Mouse (Mus musculus): ENCODE results near the gene Il1rapl2.
"Not testable (repeated sequence)": the region's sequence is repeated elsewhere in the genome, so short reads cannot be mapped to it uniquely, and the experiment has no call there.

Il1rapl2 gene

GRCm38 (mm10) chrX:138209480-138209879, 639.1 kb downstream of the Il1rapl2 start, which contains the start of gene Tex13a:
Gene Tex13a (minus strand): TSS chrX:138209580.
- no peak for DNase-seq

- DNase-seq = no peak
These were observed 664.2 kb downstream of the Il1rapl2 start for GRCm38 (mm10) chrX:138234626-138235025.

- DNase-seq = not testable (repeated sequence)
These were observed 778.3 kb downstream of the Il1rapl2 start for GRCm38 (mm10) chrX:138348736-138349135.

- DNase-seq = no peak
These were observed 863.4 kb downstream of the Il1rapl2 start for GRCm38 (mm10) chrX:138433794-138434193.

- no peak for DNase-seq
These were observed 867.5 kb downstream of the Il1rapl2 start for GRCm38 (mm10) chrX:138437939-138438338.

- DNase-seq = no peak
These were observed 879.4 kb downstream of the Il1rapl2 start for GRCm38 (mm10) chrX:138449856-138450255.

DNA sequence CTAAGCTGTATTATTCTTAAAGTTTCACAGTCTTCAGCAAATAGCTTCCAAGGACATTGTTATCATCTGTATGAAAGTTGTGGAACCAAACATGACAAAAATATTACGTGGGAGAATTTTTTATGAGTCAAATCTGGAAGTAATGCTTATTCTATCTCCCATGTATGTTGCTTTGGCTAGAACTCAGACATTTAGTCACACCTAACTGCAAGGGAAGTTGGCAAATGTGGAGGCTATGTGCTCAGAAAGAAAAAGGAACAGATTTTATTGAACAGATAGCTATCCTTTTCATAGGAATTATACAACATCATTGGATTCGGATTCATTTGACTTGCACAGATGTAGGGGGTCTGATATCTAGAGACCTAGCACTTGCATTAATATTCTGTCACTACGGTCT, 908.1 kb downstream of the Il1rapl2 start:
- DNase-seq = no peak

GRCm38 (mm10) chrX:138500510-138500909, 930.1 kb downstream of the Il1rapl2 start:
- no peak for DNase-seq

DNA sequence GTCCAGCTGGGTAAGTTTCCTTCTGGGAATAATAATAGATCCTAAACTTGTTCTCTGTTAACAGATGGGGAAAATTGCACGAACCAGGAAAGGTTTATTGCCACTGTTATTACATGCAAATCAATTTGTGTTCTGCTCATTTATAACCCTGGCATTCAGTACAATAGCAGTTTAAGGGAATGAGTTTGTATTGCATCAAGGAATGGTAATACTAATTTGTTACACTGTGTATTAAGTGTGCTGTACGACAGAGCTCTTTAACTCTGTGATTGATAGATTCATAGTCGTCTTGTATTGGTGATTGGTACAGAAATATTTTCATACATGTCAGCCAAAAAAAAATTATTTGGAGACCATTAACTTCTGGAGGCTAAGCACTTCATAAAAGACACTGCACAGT, 934.6 kb downstream of the Il1rapl2 start:
- no peak for DNase-seq

DNA sequence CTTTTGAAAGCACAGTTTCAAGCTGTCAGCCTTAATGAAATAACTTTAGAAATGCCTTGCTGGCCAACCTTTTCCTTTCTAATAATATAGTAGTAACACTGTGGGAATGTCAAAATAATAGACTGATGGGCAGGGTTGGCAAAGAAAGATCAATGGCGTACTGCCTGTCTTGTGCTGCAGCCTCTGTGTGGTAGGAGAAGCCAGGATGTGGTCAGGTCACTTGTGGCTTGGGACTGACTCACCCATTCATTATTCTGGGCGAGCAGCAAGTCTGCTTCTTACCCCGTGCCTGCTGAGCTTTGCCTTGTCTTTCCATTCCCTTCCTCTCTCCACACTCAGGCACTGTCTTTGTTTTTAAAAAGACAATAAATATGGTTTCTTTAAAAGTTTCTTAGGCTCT, 1049.7 kb downstream of the Il1rapl2 start:
- no peak for DNase-seq

GRCm38 (mm10) chrX:138625311-138625710, 1054.9 kb downstream of the Il1rapl2 start:
- DNase-seq = no peak

GRCm38 (mm10) chrX:138722372-138722771, 1152.0 kb downstream of the Il1rapl2 start:
- no peak for DNase-seq

DNA sequence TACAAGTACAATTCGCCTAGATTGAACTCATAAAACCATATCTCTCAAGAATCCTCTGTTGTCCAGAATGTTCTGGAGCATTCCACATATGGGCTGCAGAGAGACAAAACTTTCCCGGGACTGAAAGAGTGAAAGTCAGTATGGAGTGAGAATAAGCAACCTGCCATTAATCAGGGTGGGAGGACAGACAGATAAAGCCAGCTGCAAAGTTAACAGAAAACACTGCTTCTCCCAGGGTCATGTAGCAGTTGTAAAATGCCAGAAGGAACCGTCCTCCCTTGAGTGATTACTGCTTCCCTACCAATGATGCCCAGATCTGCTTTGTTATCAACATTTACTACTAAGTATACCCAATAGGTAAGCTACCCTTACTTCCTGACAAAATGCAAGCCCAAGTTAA, 1230.5 kb downstream of the Il1rapl2 start:
- no peak for DNase-seq

- DNase-seq = no peak
These were observed 1261.5 kb downstream of the Il1rapl2 start for GRCm38 (mm10) chrX:138831876-138832275.

DNA sequence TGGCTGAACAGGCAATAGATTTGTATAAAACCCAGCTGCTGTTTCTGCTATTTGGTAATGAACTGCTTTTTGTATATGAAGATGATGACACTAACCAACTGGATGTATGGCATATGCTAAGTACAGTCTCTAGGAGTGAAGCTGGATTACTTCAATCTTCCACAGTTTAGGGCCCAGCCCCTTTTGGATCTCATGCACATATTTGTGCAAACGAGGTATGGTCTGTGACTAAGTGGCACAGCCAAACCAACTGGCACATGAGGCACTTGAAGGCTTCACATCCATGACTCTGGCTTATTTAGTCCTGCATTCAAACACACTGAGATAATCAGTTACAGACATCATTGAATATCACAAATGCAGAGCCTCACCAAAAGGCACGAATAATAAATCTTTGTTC, 1263.5 kb downstream of the Il1rapl2 start:
- no peak for DNase-seq

GRCm38 (mm10) chrX:138838381-138838780, 1268.0 kb downstream of the Il1rapl2 start:
- DNase-seq = no peak
